Mouse (Mus musculus) macrophage (primary cell): ENCODE measurements around the gene Cage1. TPM values are rescaled to one million over a fixed set of nuclear protein-coding genes. Genes with fewer than 3 reads are reported as not detected.

Experiments used
- H3K27ac ChIP-seq: fragments of 350-480 bp; formaldehyde crosslinking; 2 replicates; pipeline ENCODE4 v1.9.0; 2021
- H3K36me3 ChIP-seq: fragments of 350-480 bp; formaldehyde crosslinking; 2 replicates; pipeline ENCODE4 v1.9.0; 2021; ENCODE audit errors: inconsistent target
- H3K4me3 ChIP-seq: fragments of 350-480 bp; formaldehyde crosslinking; 2 replicates; pipeline ENCODE4 v1.9.0; 2021; ENCODE audit errors: inconsistent target
- H3K79me2 ChIP-seq: fragments of 350-480 bp; formaldehyde crosslinking; 2 replicates; pipeline ENCODE4 v1.9.0; 2021; ENCODE audit errors: inconsistent target
- WGBS: methylation state at CpG from one replicate; pipeline ENCODE4 v1.1.7; 2026; ENCODE audit warnings: inconsistent platforms; ENCODE audit not compliant: missing documents; 5-methylcytosine and 5-hydroxymethylcytosine counted together
- polyA plus RNA-seq: library from polyadenylated mRNA; stranded (reverse); fragments of 250-400 nt; gene quantifications from 3 replicates; pipeline ENCODE4 v1.2.4, GENCODE M21; 2018; ENCODE audit warnings: inconsistent platforms

The Cage1 gene
- polyA plus RNA-seq, 1 experiment from 2014 or later: 0.50 TPM

- Histone ChIP-seq H3K4me3 (peak overlapping the region; percentile 71), H3K27ac (peak overlapping the region; percentile 39), H3K79me2 (peaks cover 52% of the 10 kb centered on the region), H3K36me3 (peaks cover 19% of the 10 kb centered on the region)
- under 1% methylated on average over 14 of the region's 17 CpGs for WGBS
These were observed 43.5 kb downstream of the Cage1 start for GRCm38 (mm10) chr13:37993376-37993703.

- H3K4me3 ChIP-seq: peak overlapping the region; percentile 71
- peaks cover 58% of the 10 kb centered on the region for H3K79me2 ChIP-seq
- H3K36me3 ChIP-seq: peaks cover 22% of the 10 kb centered on the region
- 3% methylated on average over 10 of the region's 10 CpGs for WGBS
- peak overlapping the region; percentile 39 for H3K27ac ChIP-seq
These were observed 44.1 kb downstream of the Cage1 start for GRCm38 (mm10) chr13:37992638-37993371.

- Histone ChIP-seq H3K27ac (no peak overlapping the region), H3K4me3 (no peak overlapping the region), H3K79me2 (peaks cover 71% of the 10 kb centered on the region), H3K36me3 (peaks cover 53% of the 10 kb centered on the region)
- 90% methylated on average over 8 of the region's 8 CpGs for WGBS
These were observed 47.2 kb downstream of the Cage1 start for GRCm38 (mm10) chr13:37989701-37990100.

GRCm38 (mm10) chr13:37986166-37986565, 50.7 kb downstream of the Cage1 start:
- Histone ChIP-seq H3K4me3 (no peak overlapping the region), H3K79me2 (peaks cover 47% of the 10 kb centered on the region), H3K36me3 (peaks cover 87% of the 10 kb centered on the region), H3K27ac (no peak overlapping the region)
- 97% methylated on average over 10 of the region's 10 CpGs for WGBS

- WGBS: 93% methylated on average over 5 of the region's 5 CpGs
- H3K4me3 ChIP-seq: no peak overlapping the region
- H3K27ac ChIP-seq: no peak overlapping the region
- peaks cover 88% of the 10 kb centered on the region for H3K36me3 ChIP-seq
- no peaks in the 10 kb centered on the region; the same call in 1 of the 2 replicates for H3K79me2 ChIP-seq
These were observed 55.8 kb downstream of the Cage1 start for GRCm38 (mm10) chr13:37981063-37981462.

- Histone ChIP-seq H3K36me3 (peaks cover 88% of the 10 kb centered on the region), H3K79me2 (no peaks in the 10 kb centered on the region; the same call in 1 of the 2 replicates), H3K4me3 (no peak overlapping the region), H3K27ac (no peak overlapping the region)
- WGBS: 96% methylated on average over 10 of the region's 10 CpGs
These were observed 56.5 kb downstream of the Cage1 start for GRCm38 (mm10) chr13:37980346-37980745.

- Histone ChIP-seq H3K27ac (no peak overlapping the region), H3K4me3 (no peak overlapping the region), H3K36me3 (peaks cover 80% of the 10 kb centered on the region), H3K79me2 (no peaks in the 10 kb centered on the region; the same call in 1 of the 2 replicates)
- 97% methylated on average over 12 of the region's 12 CpGs for WGBS
These were observed 57.4 kb downstream of the Cage1 start for GRCm38 (mm10) chr13:37979506-37979905.

- no peak overlapping the region for H3K4me3 ChIP-seq
- WGBS: 95% methylated on average over 5 of the region's 5 CpGs
- H3K27ac ChIP-seq: no peak overlapping the region
- H3K36me3 ChIP-seq: peaks cover 32% of the 10 kb centered on the region; the same call in 1 of the 2 replicates
- no peaks in the 10 kb centered on the region for H3K79me2 ChIP-seq
These were observed 62.1 kb downstream of the Cage1 start for GRCm38 (mm10) chr13:37974731-37975130.

- H3K27ac ChIP-seq: no peak overlapping the region
- 98% methylated on average over 6 of the region's 6 CpGs for WGBS
- H3K79me2 ChIP-seq: no peaks in the 10 kb centered on the region
- H3K4me3 ChIP-seq: no peak overlapping the region
- peaks cover 26% of the 10 kb centered on the region; the same call in 1 of the 2 replicates for H3K36me3 ChIP-seq
These were observed 62.8 kb downstream of the Cage1 start for GRCm38 (mm10) chr13:37974036-37974435.

- Histone ChIP-seq H3K79me2 (no peaks in the 10 kb centered on the region), H3K27ac (no peak overlapping the region), H3K36me3 (0 out of 2 replicates have a peak, but pooled peaks cover 7% of the 10 kb centered on the region), H3K4me3 (no peak overlapping the region)
- 85% methylated on average over 11 of the region's 11 CpGs for WGBS
These were observed 65.9 kb downstream of the Cage1 start for GRCm38 (mm10) chr13:37970887-37971530.

GRCm38 (mm10) chr13:37969988-37970387, 66.9 kb downstream of the Cage1 start:
- no peaks in the 10 kb centered on the region for H3K36me3 ChIP-seq
- H3K79me2 ChIP-seq: no peaks in the 10 kb centered on the region
- H3K4me3 ChIP-seq: no peak overlapping the region
- 93% methylated on average over 8 of the region's 8 CpGs for WGBS
- no peak overlapping the region for H3K27ac ChIP-seq

GRCm38 (mm10) chr13:37969337-37969736, 67.5 kb downstream of the Cage1 start:
- Histone ChIP-seq H3K36me3 (no peaks in the 10 kb centered on the region), H3K27ac (no peak overlapping the region), H3K79me2 (no peaks in the 10 kb centered on the region), H3K4me3 (no peak overlapping the region)
- 10% methylated on average over 14 of the region's 14 CpGs for WGBS

GRCm38 (mm10) chr13:37967565-37967964, 69.3 kb downstream of the Cage1 start:
- Histone ChIP-seq H3K4me3 (no peak overlapping the region), H3K27ac (no peak overlapping the region)
- 80% methylated on average over 10 of the region's 10 CpGs for WGBS

GRCm38 (mm10) chr13:37967052-37967437, 69.8 kb downstream of the Cage1 start:
- 92% methylated on average over 12 of the region's 12 CpGs for WGBS
- H3K27ac ChIP-seq: no peak overlapping the region

More at GRCm38 (mm10) chr13:37967565-37967964, 69.3 kb downstream of the Cage1 start:
- H3K79me2 ChIP-seq: no peaks in the 10 kb centered on the region
- no peaks in the 10 kb centered on the region for H3K36me3 ChIP-seq

More at GRCm38 (mm10) chr13:37967052-37967437, 69.8 kb downstream of the Cage1 start:
- no peaks in the 10 kb centered on the region for H3K36me3 ChIP-seq
- H3K79me2 ChIP-seq: no peaks in the 10 kb centered on the region
- H3K4me3 ChIP-seq: no peak overlapping the region
